Mouse (Mus musculus) spleen, postnatal 36 days (tissue): ENCODE measurements around the gene Sema6d.

Source experiments
- DNase-seq, 2 experiments: peaks; one replicate each; pipeline ENCODE4 v3.0.0; 2022; ENCODE audit warnings: low spot score in 2 of 2, mixed read lengths in 1 of 2

Gene Sema6d

GRCm38 (mm10) chr2:124399611-124400010, 309.8 kb downstream of the Sema6d start:
- no peak for DNase-seq

- DNase-seq: no peak
Measured at GRCm38 (mm10) chr2:124401727-124402380, 312.1 kb downstream of the Sema6d start.

- no peak for DNase-seq
Measured at GRCm38 (mm10) chr2:124403571-124403970, 313.8 kb downstream of the Sema6d start.

- no peak for DNase-seq
Measured at GRCm38 (mm10) chr2:124403981-124404380, 314.2 kb downstream of the Sema6d start.

- no peak for DNase-seq
Measured at GRCm38 (mm10) chr2:124404631-124405562, 315.1 kb downstream of the Sema6d start.

- no peak for DNase-seq
Measured at GRCm38 (mm10) chr2:124408956-124409355, 319.2 kb downstream of the Sema6d start.

- no peak for DNase-seq
Measured at GRCm38 (mm10) chr2:124416730-124417129, 327.0 kb downstream of the Sema6d start.

GRCm38 (mm10) chr2:124418319-124418718, 328.6 kb downstream of the Sema6d start:
- no peak for DNase-seq

- no peak for DNase-seq
Measured at GRCm38 (mm10) chr2:124420170-124420825, 330.5 kb downstream of the Sema6d start.

- no peak for DNase-seq
Measured at GRCm38 (mm10) chr2:124429744-124430143, 340.0 kb downstream of the Sema6d start.

GRCm38 (mm10) chr2:124430708-124431107, 340.9 kb downstream of the Sema6d start:
- DNase-seq: no peak

GRCm38 (mm10) chr2:124435382-124436002, 345.7 kb downstream of the Sema6d start:
- DNase-seq: no peak

GRCm38 (mm10) chr2:124436704-124437103, 346.9 kb downstream of the Sema6d start:
- no peak for DNase-seq

GRCm38 (mm10) chr2:124444199-124444598, 354.4 kb downstream of the Sema6d start:
- no peak for DNase-seq

- no peak for DNase-seq
Measured at GRCm38 (mm10) chr2:124455881-124456280, 366.1 kb downstream of the Sema6d start.

GRCm38 (mm10) chr2:124456999-124457398, 367.2 kb downstream of the Sema6d start:
- DNase-seq: no peak

GRCm38 (mm10) chr2:124458028-124458427, 368.3 kb downstream of the Sema6d start:
- no peak for DNase-seq

GRCm38 (mm10) chr2:124460956-124461355, 371.2 kb downstream of the Sema6d start:
- DNase-seq: no peak

GRCm38 (mm10) chr2:124461378-124461851, 371.6 kb downstream of the Sema6d start:
- no peak for DNase-seq

GRCm38 (mm10) chr2:124465004-124465946, 375.5 kb downstream of the Sema6d start:
- no peak for DNase-seq

GRCm38 (mm10) chr2:124467429-124467828, 377.7 kb downstream of the Sema6d start:
- no peak for DNase-seq
